Mouse (Mus musculus): ENCODE results near the gene Eif1. TPM values are rescaled to one million over a fixed set of nuclear protein-coding genes. Genes with fewer than 3 reads are reported as not detected.
A peak's percentile ranks its signal among the peaks of the same experiment; 100 is the strongest.

Eif1 gene
- polyA plus RNA-seq, 1 experiment from 2014 or later = 1,650 TPM

DNA sequence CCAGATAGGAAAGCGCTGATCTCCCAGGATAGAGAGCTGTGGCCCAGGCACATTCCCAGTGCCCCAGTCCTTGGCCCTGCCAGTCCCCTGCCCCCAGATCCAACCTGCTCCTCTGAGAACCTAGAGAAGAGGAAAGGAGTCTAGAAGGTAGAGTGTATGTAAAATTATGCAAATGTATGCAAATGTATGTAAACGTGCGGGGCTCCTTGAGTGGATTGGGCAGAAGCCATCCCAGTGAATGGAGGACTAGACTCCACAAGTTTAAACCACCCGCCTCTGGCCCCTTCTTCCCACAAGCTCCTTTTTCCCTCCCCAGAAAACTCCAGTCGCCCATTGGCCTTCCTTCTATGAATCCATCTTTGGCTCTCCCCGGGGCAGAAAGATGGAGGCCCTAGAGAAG is 26.8 kb upstream of the Eif1 start:
- no peak for ATAC-seq
- H3K27me3 ChIP-seq (replicated peaks; ENCODE audit: control insufficient read depth, insufficient read depth, low read length) = no peaks in the 10 kb centered on the region
- no peak for TF ChIP-seq CTCF (IDR thresholded peaks at IDR 0.05; ENCODE audit: low read depth)
- H3K4me1 ChIP-seq (replicated peaks; ENCODE audit: control insufficient read depth, insufficient read depth, low read length) = peaks cover 11% of the 10 kb centered on the region
- H3K4me3 ChIP-seq (ENCODE audit: low read depth, low read length) = no peak overlapping the region
- H3K4me2 ChIP-seq (replicated peaks; ENCODE audit: low read depth) = no peak overlapping the region
- no peak overlapping the region for H3K9ac ChIP-seq (ENCODE audit: low read depth, low read length)
- WGBS = 73% methylated on average over 6 of the region's 6 CpGs
- H3K36me3 ChIP-seq (ENCODE audit: control insufficient read depth, insufficient read depth) = no peaks in the 10 kb centered on the region
- no peaks in the 10 kb centered on the region for H3K9me3 ChIP-seq (ENCODE audit: control insufficient read depth)
- H3K27ac ChIP-seq (ENCODE audit: low read depth, low read length) = no peak overlapping the region

GRCm38 (mm10) chr11:100295308-100295707 is 24.4 kb upstream of the Eif1 start:
- H3K9ac ChIP-seq (ENCODE audit: low read depth, low read length) = no peak overlapping the region
- H3K4me2 ChIP-seq (replicated peaks; ENCODE audit: low read depth) = no peak overlapping the region
- no peaks in the 10 kb centered on the region for H3K36me3 ChIP-seq (ENCODE audit: control insufficient read depth, insufficient read depth)
- no peaks in the 10 kb centered on the region for H3K9me3 ChIP-seq (ENCODE audit: control insufficient read depth)
- no peak overlapping the region for H3K27ac ChIP-seq (ENCODE audit: low read depth, low read length)
- no peak overlapping the region for H3K4me3 ChIP-seq (ENCODE audit: low read depth, low read length)
- no peaks in the 10 kb centered on the region for H3K4me1 ChIP-seq (replicated peaks; ENCODE audit: control insufficient read depth, insufficient read depth, low read length)
- ATAC-seq = peak; percentile 37
- no peaks in the 10 kb centered on the region for H3K27me3 ChIP-seq (replicated peaks; ENCODE audit: control insufficient read depth, insufficient read depth, low read length)
- WGBS = 6% methylated on average over 10 of the region's 10 CpGs
- TF ChIP-seq CTCF (IDR thresholded peaks at IDR 0.05; ENCODE audit: low read depth) = peak; percentile 100

DNA sequence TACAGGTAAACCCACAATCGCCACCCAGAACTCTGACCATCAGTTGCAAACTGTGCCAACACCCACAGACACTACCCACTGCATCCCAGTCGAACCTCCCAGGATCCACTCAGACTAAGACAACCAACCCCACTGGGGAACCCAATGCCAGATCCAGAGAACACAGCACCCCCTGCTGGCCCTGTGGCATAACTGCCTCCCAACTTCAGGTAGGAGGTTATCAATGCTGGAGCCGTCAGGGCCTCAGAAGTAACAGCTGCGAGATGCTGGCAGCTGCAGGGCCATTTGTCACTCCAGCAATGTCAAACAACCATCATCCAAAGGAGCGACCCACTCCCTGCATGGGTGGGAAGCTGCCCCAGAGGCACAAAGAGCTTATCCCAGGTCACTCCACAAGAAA is 21.9 kb upstream of the Eif1 start:
- H3K36me3 ChIP-seq (ENCODE audit: control insufficient read depth, insufficient read depth) = no peaks in the 10 kb centered on the region
- no peak overlapping the region for H3K4me2 ChIP-seq (replicated peaks; ENCODE audit: low read depth)
- no peaks in the 10 kb centered on the region for H3K4me1 ChIP-seq (replicated peaks; ENCODE audit: control insufficient read depth, insufficient read depth, low read length)
- no peak overlapping the region for H3K27ac ChIP-seq (ENCODE audit: low read depth, low read length)
- ATAC-seq = no peak
- no peak overlapping the region for H3K9ac ChIP-seq (ENCODE audit: low read depth, low read length)
- H3K27me3 ChIP-seq (replicated peaks; ENCODE audit: control insufficient read depth, insufficient read depth, low read length) = no peaks in the 10 kb centered on the region
- no peaks in the 10 kb centered on the region for H3K9me3 ChIP-seq (ENCODE audit: control insufficient read depth)
- peak; percentile 70 for TF ChIP-seq CTCF (IDR thresholded peaks at IDR 0.05; ENCODE audit: low read depth)
- H3K4me3 ChIP-seq (ENCODE audit: low read depth, low read length) = no peak overlapping the region
- 40% methylated on average over 5 of the region's 5 CpGs for WGBS

DNA sequence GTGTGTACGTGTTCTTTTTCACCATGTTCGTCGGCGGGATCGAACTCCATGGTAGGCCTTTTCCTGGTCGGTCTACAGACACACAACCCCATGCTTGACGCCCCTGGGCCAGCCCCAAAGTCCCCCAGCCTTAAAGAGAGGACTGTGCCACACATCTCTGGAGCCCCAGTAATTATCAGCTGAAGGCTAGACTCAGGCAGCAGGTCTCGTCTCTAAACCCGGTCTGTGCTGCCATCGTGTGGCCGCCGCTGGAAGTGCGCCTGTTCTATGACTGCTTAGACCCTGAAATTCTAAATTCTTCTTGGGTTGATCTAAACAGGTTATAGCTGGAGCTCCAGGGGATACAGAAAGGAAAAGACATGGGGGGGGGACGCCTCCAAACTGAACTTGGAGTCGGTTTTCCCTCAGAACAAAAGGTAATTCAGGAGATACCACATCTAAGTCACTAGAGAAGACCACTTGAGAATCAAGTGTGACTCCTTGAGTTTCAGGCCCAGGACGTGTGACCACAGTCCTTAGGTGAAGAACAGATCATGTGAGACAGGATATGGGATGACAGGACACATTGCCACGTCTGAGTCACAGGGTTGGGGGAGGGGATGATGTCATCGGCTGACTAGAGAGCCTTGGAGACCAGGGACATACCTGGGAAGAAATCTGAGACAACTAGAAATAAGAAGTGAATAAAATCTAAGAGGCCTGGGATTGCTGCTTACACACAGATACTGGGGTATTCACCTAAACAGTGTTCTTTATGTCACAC is 21.2 kb upstream of the Eif1 start:
- Histone ChIP-seq H3K4me3 (ENCODE audit: low read depth, low read length) (no peak overlapping the region), H3K27me3 (replicated peaks; ENCODE audit: control insufficient read depth, insufficient read depth, low read length) (no peaks in the 10 kb centered on the region), H3K4me1 (replicated peaks; ENCODE audit: control insufficient read depth, insufficient read depth, low read length) (no peaks in the 10 kb centered on the region), H3K9me3 (ENCODE audit: control insufficient read depth) (no peaks in the 10 kb centered on the region), H3K9ac (ENCODE audit: low read depth, low read length) (no peak overlapping the region), H3K36me3 (ENCODE audit: control insufficient read depth, insufficient read depth) (no peaks in the 10 kb centered on the region), H3K27ac (ENCODE audit: low read depth, low read length) (no peak overlapping the region), H3K4me2 (replicated peaks; ENCODE audit: low read depth) (peak overlapping the region; percentile 28; the same call in 1 of the 2 replicates)
- ATAC-seq = peak; percentile 29; the same call in 1 of the 2 replicates
- WGBS = 22% methylated on average over 18 of the region's 18 CpGs
- TF ChIP-seq CTCF (IDR thresholded peaks at IDR 0.05; ENCODE audit: low read depth) = peak; percentile 88

DNA sequence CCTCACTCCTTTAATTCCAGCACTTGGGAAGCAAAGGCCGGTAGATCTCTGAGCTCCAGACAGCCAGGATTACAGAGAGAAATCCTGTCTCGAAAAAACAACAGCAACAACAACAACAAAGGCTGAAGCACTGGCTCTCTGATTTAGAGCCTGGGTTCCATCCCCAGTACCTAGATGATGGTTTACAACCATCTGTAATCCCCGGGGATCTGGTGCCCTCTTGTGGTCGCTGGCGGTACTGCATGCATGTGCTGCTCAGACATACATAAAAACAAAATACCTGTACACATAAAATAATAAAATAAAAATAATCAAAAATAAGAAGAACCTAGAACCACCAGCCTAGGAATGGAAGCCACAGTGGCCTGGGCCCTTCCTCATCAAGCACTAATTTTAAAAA is 19.4 kb upstream of the Eif1 start:
- H3K4me1 ChIP-seq (replicated peaks; ENCODE audit: control insufficient read depth, insufficient read depth, low read length) = no peaks in the 10 kb centered on the region
- 10% methylated on average over 5 of the region's 5 CpGs for WGBS

DNA sequence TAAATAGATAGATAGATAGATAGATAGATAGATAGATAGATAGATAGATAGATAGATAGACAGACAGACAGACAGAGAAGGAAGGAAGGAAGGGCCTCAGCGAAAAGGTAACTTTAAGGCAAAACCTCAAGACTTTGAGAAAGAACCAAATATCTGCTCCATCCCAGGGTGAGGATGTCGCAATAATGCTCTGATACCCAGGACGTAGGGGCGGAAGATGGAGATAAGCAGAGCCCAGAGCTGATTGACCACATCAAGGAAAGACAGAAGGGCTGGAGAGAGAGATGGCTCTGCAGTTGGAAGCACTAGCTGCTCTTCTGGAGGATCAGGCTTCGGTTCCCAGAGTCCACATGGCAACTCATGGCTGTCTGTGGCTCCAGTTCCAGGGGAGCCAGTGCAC is 18.4 kb upstream of the Eif1 start:
- no peak overlapping the region for H3K27ac ChIP-seq (ENCODE audit: low read depth, low read length)
- no peaks in the 10 kb centered on the region for H3K36me3 ChIP-seq (ENCODE audit: control insufficient read depth, insufficient read depth)
- no peak overlapping the region for H3K9ac ChIP-seq (ENCODE audit: low read depth, low read length)
- no peak overlapping the region for H3K4me3 ChIP-seq (ENCODE audit: low read depth, low read length)
- no peaks in the 10 kb centered on the region for H3K4me1 ChIP-seq (replicated peaks; ENCODE audit: control insufficient read depth, insufficient read depth, low read length)
- 73% methylated on average over 5 of the region's 5 CpGs for WGBS
- H3K27me3 ChIP-seq (replicated peaks; ENCODE audit: control insufficient read depth, insufficient read depth, low read length) = no peaks in the 10 kb centered on the region
- no peak for ATAC-seq
- H3K9me3 ChIP-seq (ENCODE audit: control insufficient read depth) = no peaks in the 10 kb centered on the region
- TF ChIP-seq CTCF (IDR thresholded peaks at IDR 0.05; ENCODE audit: low read depth) = no peak
- H3K4me2 ChIP-seq (replicated peaks; ENCODE audit: low read depth) = no peak overlapping the region

More for the DNA sequence above, 19.4 kb upstream of the Eif1 start:
- no peaks in the 10 kb centered on the region for H3K9me3 ChIP-seq (ENCODE audit: control insufficient read depth)
- H3K27ac ChIP-seq (ENCODE audit: low read depth, low read length) = no peak overlapping the region
- no peak overlapping the region for H3K4me2 ChIP-seq (replicated peaks; ENCODE audit: low read depth)
- peak; percentile 95 for TF ChIP-seq CTCF (IDR thresholded peaks at IDR 0.05; ENCODE audit: low read depth)
- no peaks in the 10 kb centered on the region for H3K36me3 ChIP-seq (ENCODE audit: control insufficient read depth, insufficient read depth)
- H3K4me3 ChIP-seq (ENCODE audit: low read depth, low read length) = no peak overlapping the region
- no peak overlapping the region for H3K9ac ChIP-seq (ENCODE audit: low read depth, low read length)
- H3K27me3 ChIP-seq (replicated peaks; ENCODE audit: control insufficient read depth, insufficient read depth, low read length) = no peaks in the 10 kb centered on the region
- ATAC-seq = no peak

All from intestine, postnatal 0 days (tissue).